Mouse (Mus musculus) neural tube, embryonic 10.5 days (tissue): ENCODE measurements around the gene Tcf7.
"Not testable (repeated sequence)": the region's sequence is repeated elsewhere in the genome, so short reads cannot be mapped to it uniquely, and the experiment has no call there.

Experiments used
- DNase-seq: peaks from one replicate; pipeline ENCODE4 v3.0.0-alpha.2; 2017; ENCODE audit warnings: low spot score; ENCODE audit errors: extremely low spot score

Tcf7 gene

GRCm38 (mm10) chr11:52228722-52229448, 53.9 kb downstream of the Tcf7 start:
- DNase-seq = no peak

DNA sequence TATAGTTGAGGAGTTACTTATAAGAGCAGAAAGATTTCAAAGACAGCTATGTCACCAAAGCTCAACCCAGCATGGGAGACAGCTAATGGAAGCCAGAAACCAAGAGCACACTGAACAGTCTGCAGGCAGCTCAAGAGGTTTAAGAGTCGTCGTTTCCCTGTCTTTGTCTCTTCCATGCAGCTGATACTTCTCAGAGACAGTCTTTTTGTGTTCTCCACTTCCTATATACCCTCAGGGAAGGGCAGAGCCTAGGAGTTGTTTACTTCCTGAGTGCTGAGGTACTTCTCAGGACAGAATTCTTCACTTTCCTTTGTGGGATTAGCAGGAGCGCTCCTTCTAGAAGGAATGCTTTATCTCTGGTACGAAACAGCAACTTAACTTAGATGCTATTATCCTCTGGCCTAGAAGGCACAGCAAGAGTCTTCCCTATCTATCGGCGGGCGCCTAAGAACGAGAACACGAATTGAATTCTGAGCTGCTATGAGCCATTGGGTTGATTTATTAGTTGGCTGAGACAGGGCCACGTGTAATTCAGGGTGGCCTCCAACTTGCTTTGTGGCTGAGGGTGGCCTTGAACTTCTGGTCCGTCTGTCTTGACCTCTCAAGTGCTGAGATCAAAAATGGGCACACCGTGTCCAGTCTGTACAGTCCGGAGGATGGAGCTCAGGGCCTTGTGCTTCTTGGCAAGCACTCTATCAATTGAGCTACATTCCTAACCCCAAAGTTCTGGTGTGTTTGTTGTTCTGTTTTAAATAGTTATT, 55.2 kb downstream of the Tcf7 start:
- no peak for DNase-seq

DNA sequence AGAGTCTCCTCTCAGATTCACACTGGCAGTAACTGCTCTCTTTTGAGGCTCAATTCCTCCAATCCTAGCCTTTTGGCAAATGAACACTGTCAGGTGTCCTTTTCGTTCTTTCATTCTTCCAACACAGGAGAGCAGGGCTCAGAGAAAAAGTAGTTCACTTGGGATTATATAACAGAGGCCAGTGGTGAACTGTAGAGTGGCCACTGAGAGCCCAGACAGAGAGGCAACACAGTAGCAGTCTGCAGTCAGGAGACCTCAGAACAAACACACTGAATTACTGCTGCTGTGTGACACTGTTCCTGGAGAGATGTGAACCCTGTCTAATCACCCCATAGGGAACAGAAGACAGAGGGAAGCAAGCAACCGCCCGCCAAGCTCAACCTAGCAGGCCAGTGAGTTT, 55.8 kb downstream of the Tcf7 start:
- no peak for DNase-seq

DNA sequence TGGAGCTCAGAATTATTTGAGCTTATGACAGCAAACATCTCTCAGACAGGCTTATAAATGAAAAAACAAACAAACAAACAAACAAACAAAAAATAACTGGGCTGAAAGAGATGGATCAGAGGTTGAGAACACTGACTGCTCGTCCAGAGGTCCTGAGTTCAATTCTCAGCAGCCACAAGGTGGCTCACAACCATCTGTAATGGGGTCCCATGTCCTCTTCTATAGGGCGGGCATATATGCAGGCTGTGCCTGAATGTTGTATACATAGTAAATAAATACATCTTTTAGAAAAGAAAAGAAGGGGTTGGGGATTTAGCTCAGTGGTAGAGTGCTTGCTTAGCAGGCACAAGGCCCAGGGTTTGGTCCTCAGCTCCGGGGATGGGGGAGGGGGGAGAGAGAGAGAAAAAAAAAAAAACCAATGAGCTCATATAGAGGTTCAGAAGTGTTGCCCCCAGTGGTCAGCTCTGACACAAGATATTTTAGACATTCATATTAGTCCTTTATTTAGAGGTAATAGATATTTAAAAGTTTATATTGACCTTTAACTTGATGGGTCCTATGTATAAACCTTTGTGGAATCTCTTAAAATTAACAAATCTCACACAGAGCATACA, 56.7 kb downstream of the Tcf7 start:
- no peak for DNase-seq

- DNase-seq = no peak
These were observed 58.7 kb downstream of the Tcf7 start for GRCm38 (mm10) chr11:52223968-52224682.

DNA sequence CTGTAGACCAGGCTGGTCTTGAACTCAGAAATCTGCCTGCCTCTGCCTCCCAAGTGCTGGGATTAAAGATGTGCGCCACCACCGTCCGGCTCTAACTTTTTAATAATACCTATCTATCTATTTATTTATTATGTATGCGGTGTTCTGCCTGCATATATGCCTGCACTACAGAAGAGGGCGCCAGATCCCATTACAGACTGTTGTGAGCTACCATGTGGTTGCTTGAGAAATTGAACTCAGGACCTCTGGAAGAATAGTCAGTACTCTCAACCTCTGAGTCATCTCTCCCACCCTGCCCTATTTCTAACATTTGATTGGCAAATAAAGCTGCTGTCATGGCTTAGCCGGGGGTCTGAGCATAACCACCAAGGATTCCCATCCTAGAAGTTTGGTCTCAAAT, 59.9 kb downstream of the Tcf7 start:
- no peak for DNase-seq

DNA sequence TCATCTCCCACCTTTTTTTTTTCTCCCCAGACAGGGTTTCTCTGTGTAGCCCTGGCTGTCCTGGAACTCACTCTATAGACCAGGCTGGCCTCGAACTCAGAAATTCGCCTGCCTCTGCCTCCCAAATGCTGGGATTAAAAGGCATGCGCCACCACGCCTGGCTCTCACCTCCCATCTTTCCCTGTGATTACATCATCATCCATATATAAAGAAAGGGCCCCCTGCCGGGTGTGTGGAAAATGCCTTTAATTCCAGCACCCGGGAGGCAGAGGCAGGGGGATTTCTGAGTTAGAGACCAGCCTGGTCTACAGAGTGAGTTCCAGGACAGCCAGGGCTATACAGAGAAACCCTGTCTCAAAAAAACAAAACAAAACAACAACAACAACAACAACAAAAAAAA, 60.9 kb downstream of the Tcf7 start:
- not testable (repeated sequence) for DNase-seq

- peak; percentile 70 for DNase-seq
These were observed 62.5 kb downstream of the Tcf7 start for GRCm38 (mm10) chr11:52220282-52220681.

GRCm38 (mm10) chr11:52213887-52214286, 68.9 kb downstream of the Tcf7 start, which contains the start of gene Olfr1371:
Gene Olfr1371, minus strand, starts transcription at chr11:52213987.
- DNase-seq = no peak
